Mouse (Mus musculus) frontal cortex, adult (tissue): ENCODE results near the gene Fam241b.

ENCODE experiments used
- ATAC-seq: cut with Nextera tagmentation; 2 replicates; pipeline ENCODE4 v1.9.2; 2017; ENCODE audit warnings: mild to moderate bottlenecking, moderate library complexity, mixed read lengths; ENCODE audit not compliant: low TSS enrichment

Fam241b gene

DNA sequence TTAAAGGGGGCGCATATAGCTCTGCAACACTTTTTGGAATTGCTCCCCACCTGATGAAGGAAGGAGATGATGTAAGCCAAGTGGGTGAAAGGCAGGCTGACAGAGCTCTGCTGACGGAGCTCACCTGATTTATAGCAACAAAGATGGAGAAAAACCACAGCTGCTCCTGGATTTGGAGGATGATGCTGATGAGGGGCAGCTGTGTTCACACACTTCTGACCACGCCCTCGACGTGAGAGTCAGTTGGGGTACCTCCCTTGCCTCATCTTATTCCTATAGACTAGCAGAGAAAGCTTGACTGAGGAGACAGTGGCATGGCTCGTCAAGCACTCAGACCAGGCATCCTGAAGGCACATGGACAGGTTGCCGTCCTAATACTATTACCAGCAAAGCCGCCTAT is at the start of gene Fam241b:
Gene Fam241b (minus strand): TSS at position 101 of the 400 bp plus-strand sequence.
- no peak for ATAC-seq

DNA sequence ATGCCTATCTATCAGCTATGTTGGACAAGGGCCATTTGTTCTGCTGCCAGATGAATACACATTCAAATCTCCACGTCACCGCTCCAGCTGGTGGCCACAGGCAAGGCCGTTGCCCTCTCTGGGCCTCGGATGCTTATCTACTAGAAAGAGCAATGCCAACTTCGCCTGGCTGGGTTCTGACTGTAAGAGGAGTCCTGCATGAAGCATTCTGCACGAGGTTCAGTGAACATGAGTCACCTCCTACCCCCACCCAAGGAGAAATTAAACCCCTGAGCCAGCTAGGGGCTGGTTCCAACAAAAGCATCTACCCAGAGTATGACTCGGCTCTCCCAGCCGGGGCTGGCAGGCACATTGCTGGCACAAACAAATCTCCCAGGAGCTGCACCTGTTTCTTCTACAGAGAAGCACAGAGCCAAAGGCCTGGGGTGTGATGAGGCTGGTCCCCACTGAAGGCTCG is 49.0 kb upstream of the Fam241b start:
- peak; percentile 66 for ATAC-seq

DNA sequence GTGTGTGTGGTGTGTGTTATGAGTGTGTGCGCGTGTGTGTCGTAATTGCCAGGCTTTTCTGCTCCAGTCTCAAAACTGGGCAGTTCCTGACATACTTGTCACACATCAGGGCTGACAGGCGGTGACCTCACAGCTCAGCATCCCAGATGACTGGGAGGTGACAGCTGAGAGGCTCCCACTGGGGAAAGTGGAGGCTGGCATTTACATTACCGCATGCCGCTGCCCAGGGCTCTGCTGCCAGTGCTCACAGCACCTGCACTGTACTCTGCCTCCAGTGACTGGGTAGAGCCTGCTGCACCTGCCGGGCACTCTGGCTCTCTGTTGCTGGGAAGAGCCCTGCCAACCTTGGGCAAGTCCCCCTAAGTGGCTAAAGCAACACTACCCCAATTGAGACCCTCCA is 47.1 kb upstream of the Fam241b start:
- ATAC-seq: no peak

DNA sequence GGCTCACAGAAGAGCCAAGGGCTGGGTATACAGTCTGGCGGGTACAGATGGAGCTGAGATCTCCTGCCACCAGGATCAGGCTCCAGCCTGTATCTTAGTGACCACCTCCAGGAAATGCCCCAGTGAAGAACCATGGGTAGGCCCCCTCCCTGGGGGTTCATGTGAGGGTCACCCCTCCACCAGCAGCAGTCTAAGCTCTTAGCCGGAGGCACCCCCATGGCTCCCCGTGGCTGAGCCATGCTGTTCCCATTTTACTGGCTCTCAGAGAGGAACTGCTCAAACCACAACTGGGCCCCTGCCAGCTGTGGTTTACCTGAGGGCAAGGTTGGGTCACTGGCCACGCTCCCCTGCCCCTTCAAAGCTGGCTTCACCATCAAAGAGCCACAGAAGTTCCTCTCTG is 46.2 kb upstream of the Fam241b start:
- no peak for ATAC-seq

DNA sequence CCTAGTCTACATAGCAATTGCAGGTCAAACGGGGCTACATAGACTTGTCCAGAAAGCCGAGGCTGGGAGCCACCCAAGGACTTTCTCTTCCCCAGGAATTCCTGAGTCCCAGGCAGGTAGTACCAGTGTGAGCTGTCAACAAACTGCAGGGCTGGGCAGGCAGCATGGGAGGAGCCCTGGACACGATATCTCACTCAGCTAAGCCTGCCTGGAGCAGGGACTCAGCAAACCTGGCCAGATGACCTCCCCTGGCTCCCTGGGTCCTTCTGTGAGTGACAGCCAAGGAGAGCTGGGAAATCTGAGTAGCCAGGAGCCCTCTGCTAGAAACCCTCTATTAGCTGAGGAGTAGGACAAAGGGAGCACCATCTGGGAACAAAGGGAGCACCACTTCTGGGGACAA is 45.6 kb upstream of the Fam241b start:
- no peak for ATAC-seq

DNA sequence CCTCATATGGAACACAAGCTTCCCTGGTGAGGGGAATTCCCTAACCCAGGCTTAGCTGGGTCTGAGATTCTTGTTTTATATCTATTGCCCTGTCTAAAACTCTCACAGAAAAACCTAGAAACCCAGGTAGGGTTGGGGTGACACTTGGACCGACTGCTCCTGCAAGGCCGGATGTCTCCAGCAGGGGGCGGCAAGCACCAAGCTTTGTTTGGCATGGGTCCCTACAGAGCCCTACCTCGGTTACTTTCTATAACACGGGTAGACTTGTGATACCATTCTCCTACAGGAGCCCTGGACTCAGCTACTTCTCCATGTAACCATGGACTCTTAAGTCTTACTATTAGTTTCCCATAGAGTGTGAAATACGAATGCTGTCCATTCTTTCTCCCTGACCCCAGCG is 43.2 kb upstream of the Fam241b start:
- peak; percentile 55; the same call in 1 of the 2 replicates for ATAC-seq

DNA sequence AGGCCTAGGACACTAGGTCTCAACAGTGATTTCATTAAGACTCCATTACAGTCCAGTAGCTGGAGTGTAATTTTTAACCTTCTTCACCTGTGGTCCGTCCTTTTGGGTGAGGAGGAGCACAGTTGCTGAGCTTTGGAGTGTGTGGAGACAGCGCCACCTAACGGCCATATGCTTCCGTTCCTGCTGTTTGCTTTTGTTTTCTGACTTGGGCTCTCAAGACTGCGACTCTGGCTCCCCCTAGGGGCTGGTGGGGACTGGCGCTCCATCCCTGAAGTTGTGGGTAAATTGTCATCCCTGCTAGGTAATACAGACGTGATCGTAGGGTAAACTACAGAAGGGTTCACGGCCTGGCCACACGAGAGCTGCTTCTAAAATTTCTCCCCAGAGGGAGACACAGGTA is 39.3 kb upstream of the Fam241b start:
- peak; percentile 82 for ATAC-seq

DNA sequence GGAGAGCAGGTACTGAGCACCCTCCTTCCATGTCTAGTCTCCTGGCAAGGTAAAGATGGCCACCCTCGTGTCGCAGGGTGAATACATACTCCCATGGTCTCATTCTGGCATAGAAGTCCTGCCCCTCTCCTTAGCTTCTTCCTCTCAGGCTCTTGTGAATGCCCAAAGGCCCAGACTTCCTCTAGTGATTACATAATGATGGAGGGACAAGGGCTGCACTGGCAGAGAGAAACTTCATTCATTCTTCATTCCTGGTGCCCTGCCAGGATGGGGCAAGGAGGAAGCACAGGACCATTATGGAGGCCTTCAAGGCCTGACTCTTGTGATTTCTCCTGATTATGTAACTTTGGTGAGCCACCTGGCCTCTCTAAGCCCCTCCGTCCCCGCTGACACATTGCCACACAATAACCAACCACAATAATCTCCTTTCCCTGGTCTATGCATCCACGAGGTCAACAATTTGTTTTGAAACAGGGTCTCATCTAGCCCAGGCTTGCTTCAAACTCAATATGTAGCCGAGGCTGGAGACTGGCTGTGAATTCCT is 38.8 kb upstream of the Fam241b start:
- ATAC-seq: peak; percentile 3; the same call in 1 of the 2 replicates

DNA sequence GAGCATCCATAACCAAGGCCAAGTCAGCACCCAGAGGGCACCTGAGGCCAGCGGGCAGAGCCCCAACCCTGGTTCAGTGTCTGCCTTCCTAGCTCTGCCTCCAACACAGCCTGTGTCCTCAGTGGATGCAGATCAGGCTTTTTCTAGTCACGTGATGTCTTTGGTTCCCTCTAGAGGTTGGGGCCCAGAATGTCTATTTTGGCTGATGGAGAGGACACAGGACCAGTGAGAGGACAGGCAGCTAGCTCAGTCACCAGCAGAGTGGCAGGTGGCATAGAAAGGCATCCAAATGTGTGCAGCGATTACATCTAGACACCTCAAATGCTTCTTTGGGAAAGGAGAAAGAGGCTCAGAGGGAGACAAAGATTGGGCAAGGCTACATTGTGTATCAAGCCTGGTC is 38.0 kb upstream of the Fam241b start:
- no peak; the same call in 1 of the 2 replicates for ATAC-seq

DNA sequence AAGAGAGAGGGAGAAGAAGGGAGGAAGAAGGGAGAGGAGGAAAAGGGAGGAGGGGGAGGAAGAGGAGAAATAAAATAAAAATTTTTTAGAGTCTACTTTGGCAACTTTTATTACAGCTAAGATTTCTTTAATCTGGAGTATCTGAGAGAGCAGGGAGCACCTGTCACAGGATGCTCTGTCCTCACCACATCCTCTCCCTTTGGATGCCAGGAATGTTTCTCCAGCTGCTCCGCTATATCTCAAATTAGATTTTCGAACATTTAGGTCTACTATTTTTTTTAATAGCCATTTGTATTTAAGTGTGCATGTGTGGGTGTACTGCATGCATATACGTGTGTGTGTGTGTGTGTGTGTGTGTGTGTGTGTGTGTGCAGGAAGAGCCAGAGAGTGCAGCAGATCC is 36.2 kb upstream of the Fam241b start:
- ATAC-seq: no peak

DNA sequence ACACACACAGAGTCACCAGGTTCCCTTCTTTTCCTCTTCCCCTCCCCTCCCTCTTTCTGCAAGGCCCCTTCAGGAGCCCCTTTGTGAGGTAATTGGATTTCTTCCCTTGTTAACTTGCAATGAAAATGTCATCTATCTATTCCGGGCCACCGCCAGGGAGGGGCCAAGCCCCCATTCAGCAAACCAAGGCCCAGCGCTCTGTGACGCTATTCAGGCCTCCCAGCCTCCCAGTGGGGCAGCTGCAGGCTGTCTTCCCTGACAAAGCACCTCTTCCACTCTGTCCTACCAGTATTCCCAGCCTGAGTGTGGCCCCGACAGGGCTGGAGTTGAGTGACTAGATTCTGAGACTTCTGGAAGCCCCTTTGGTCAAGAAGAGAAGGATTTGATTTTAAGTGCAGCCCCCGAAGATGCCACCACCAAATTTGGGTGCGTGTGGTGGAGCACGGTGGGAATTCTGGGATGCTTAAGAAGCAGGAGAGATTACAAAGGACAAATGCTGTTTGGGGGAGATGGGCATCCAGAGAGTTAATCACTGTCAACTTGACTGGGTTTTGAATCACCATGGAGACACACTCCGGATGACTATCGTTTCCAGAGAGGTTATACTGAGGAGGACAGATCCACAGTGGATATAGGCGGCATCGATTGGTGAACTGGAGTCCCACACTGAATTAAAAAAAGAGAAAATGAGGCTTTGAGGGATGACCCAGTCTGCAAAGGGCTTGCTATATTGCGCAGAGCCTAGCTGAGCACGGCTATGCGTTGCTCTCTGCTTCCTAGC is 31.0 kb upstream of the Fam241b start:
- ATAC-seq: no peak

DNA sequence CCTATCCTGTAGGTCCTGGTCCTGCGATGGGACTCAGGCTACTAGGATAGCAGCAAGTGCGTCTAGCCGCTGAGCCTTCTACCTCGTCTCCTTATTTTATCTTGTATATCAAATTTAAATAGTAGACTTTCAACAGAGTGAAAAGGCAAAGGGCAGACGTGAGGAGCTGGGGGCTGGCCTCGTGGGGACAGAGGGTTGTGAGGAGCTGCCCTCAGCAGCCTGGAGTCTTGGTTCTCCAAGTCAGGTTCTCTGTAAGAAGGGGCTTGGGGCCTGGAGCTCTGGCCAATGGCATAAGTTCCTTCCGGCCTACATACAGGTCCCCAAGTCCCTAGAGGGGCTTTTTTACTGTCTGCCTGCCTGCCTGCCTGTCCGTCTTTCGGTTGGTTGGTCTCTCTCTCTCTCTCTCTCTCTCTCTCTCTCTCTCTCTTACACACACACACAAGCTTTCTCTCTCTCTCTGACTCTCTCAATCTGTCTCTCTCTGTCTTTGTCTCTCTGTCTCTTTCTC is 30.3 kb upstream of the Fam241b start:
- no peak for ATAC-seq

DNA sequence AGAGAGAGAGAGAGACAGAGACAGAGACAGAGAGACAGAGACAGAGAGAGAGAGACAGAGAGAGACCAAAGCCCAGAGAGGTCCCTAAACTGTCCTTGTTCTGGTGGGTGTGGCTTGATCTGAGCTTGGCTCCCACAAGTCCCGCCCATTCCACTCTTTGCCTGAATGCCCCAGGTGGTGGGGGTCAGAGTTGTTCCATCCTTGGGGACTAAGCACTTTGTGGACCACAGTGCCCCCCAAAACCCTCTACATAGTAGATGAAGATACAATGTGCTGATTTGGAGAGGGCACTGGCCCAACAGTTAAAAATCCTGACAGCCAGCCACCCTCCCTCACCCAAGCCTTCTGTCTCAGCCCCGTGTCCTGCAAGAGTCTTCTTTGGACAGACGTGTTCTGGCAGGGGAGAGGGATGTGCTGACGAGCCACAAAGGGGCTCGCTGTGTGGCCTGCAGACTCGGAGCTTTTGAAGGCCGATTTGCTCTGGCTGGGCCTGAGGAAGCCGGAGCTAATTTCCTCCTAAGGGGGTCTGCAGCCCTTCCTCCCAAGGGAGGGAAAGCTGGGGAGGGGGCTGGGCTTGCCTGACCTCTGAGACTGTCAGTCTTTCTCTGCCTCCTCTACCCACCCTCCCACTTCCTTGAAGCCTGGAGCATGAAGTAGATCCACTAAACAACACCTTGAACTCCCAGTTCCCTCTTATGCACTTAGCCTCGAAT is 29.3 kb upstream of the Fam241b start:
- no peak for ATAC-seq

DNA sequence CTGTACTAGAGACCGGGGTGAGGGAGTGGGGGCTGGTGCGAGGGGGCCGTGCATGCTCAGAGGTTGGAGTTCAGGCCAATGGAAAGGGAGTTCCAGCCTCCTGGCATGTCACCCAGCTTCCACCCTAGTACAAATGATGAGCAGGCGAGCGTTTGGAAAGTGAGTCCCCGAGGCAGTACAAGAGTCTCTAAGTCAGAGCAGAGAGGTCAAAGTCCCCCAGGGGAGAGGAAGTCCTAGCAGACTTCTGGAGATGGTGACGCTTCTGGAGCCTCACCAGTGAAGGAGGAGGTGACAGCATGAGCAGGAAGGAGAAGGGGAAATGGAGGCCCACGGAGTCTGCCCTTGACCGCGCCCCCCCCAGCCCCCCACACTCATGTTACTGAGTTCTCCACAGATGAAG is 18.7 kb upstream of the Fam241b start:
- ATAC-seq: no peak

DNA sequence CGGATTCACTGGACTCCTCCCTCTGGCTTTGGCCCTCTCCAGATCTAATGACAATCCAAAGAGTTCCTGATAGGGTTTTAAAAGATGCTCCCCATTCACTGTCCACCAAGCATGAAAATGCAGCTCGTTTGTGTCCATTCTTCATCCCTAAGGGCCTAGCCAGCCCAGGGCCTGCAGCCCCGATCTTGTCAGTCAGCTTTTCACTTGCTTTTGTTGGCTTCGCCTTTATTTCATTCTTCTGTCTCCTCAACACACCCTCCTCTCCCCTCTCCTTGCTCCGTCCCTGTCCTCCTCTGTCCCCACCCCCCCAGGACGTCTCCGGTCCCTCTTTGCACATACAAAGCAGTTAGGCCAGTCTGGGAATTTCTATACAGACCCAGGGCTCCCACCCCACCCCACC is 6.2 kb upstream of the Fam241b start:
- ATAC-seq: no peak

DNA sequence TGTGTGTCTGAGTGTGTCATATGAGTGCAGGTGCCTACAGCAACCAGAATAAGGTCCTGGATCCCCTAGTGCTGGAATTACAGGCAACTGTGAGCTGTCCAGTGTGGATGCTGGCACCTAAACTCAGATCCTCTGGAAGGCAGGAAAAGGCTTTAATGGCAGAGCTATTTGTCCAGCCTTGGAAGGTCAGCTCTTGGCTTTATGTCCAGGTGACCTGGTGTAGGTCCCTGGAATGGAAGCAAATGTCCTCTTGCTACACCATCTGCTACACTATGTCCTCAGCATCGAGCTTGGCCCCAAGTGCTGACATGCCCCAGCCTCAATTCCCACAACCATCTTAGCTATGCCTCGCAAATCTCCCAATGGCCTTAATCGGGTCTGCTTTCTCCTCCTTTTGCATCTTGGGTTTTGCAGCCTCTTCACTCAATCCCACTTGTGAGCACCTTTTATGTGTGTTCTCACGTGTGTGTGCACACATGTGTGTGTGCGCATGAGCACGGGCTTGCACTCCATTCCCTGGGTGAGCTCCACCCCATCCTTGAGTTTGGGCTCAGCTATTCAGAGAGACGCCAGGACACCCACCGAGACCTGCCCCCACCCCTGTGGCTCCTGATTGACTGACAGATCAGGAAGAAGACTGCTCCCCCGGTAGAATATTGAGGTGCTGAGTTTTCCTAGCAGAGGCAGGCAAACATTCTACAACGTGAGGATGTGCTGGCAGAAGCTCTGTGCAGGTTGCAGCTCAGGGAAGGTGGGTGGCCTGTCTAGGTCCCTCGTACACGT is 3.9 kb upstream of the Fam241b start:
- ATAC-seq: no peak

DNA sequence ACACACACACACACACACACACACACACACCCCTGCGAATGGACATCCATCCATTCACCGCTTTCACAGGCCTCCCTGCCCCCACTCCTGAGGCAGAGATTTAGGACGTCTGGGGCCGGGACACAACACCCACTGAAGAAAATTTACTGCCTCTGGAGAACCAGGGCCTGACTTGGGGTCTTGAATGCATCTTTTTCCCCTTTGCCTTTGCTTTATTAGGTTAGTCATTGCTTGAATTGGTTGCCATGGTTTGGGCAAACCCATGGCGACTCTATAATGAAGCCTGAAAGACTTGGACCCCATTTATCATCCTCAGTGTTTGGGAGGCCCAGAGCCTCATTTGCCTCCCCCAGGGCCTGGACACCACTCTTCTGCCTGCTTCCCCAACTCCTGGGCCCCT is 2.2 kb upstream of the Fam241b start:
- no peak for ATAC-seq

DNA sequence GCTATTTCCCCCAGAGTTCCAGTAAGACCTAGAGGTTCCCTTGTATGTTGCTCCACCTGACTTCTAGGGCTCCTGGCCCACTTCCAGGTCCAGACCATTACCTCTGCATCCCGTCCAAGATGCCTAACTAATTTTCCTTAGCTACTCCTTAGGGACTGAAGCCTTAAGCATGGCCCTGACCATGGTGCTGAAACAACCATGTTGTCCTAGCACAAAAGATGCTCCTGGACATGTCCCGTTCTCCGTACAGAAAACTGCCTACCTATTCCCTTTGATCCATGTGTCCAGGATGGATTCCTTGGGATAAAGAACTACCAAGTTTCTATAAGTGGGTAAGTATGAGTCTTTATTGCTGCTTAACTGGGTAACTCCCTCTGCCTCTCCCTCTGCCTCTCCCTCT is 5.7 kb downstream of the Fam241b start:
- no peak for ATAC-seq

DNA sequence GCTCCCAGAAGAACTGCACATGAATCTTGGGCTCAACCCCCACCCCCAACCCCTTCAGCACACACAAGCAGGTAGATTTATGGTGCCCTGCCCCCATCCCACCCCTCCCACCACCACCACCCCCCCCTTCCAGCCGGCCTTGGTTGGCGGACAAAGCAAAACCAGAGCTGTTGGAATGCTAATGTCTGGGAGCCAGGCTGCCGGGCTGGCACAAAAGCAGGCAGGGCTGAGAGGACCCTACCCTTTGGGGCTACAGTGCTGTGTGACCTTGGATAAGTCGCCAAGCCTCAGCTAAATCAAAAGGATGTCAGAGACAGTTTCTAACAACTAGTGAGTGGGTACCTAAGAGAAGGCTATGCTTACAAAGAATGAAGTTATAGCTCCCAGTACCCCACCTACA is 6.6 kb downstream of the Fam241b start:
- ATAC-seq: no peak

DNA sequence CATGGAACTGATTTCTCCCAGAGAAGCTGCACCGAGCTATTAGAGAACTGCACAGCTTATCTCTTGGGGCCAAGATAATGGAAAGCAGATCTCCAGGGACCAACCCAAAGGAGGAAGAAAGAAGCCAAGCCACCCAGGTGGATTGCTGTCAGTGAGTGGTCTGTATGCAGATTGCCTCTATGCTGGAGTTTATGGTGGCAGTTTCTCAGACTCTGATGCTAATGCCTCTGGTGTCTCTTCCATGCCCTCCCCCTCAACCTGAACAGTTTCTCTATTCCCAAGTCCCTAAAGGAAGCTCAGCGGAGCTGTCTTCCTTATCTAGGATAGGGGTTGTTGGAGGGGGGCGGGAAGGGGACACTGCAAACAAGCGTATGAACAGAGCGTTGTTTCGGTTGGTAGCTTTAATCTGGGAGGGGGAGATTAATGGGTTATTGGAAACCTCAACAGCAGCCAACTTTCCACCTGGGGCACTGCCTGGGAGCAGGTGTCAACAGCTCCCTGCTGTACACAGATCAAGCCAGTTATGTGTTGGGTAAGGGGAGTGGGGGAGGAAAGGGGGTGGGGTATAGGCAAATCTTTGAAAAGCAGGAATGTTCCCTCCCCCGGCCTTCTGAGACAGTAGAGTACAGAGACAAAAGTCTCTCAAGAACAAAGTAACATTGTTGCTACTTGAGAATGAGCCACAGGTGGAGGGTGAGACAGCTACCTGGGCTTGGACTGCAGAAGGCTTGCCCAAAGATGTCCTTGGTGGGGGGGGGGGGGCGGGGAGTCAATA is 7.8 kb downstream of the Fam241b start:
- no peak for ATAC-seq

DNA sequence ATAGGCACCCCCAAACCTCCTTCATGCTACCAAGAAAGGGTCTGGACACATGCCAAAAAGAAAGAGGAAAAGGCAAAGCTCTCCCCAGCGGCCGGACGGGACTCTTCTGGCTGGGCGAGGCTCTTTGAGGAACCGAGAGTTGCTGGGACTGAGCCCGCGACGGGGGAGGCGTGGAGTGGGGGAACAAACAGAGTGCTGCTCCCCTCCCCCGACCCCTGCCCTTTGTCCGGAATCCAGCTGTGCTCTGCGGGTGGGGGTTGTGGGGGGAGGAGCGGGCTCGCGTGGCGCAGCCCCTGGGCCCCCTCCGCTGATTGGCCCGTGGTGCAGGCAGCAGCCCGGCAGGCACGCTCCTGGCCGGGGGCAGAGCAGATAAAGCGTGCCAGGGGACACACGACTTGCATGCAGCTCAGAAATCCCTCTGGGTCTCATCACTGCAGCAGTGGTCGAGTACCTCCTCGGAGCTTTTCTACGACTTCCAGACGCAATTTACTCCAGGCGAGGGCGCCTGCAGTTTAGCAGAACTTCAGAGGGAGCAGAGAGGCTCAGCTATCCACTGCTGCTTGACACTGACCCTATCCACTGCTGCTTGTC is 10.9 kb downstream of the Fam241b start, which contains the start of gene Neurog3:
Gene Neurog3 (plus strand): TSS at position 400 of the 591 bp plus-strand sequence.
- ATAC-seq: no peak
